Mouse (Mus musculus) intestine, postnatal 0 days (tissue): ENCODE measurements at regions not wholly inside any gene's neighbourhood (a gene's known extent, or its start where the extent isn't known, plus 50 kb on each side); places are given as distances from the start of the nearest gene placed in this dataset.

ENCODE experiments used
- ATAC-seq: fragments of 200-750 bp; cut with Nextera tagmentation; 2 replicates; pipeline ENCODE4 v1.8.0; 2017; ENCODE audit warnings: mild to moderate bottlenecking, moderate TSS enrichment, moderate library complexity
- H3K27ac ChIP-seq: fragments of 300-500 bp; sonication (generic); 2 replicates; pipeline ENCODE4 v1.5.1; 2014; ENCODE audit warnings: mild to moderate bottlenecking, low read depth, low read length, moderate library complexity
- H3K27me3 ChIP-seq: fragments of 300-500 bp; sonication (generic); replicated peaks from 2 replicates; pipeline ENCODE4 v1.6.1; 2014; ENCODE audit warnings: low read length, mixed read lengths; ENCODE audit not compliant: control insufficient read depth, insufficient read depth
- H3K36me3 ChIP-seq: fragments of 300-500 bp; sonication (generic); 2 replicates; pipeline ENCODE4 v1.6.1; 2014; ENCODE audit warnings: mild to moderate bottlenecking, moderate library complexity; ENCODE audit not compliant: control insufficient read depth, insufficient read depth
- H3K4me1 ChIP-seq: fragments of 300-500 bp; sonication (generic); replicated peaks from 2 replicates; pipeline ENCODE4 v1.6.1; 2014; ENCODE audit warnings: antibody characterized with exemption, low read length, mixed read lengths; ENCODE audit not compliant: control insufficient read depth, insufficient read depth
- H3K4me2 ChIP-seq: fragments of 300-500 bp; sonication (generic); replicated peaks from 2 replicates; pipeline ENCODE4 v1.6.1; 2014; ENCODE audit warnings: low read depth, mild to moderate bottlenecking, moderate library complexity
- H3K4me3 ChIP-seq: fragments of 300-500 bp; sonication (generic); 2 replicates; pipeline ENCODE4 v1.5.1; 2014; ENCODE audit warnings: low read depth, low read length
- H3K9ac ChIP-seq: fragments of 300-500 bp; sonication (generic); 2 replicates; pipeline ENCODE4 v1.6.1; 2014; ENCODE audit warnings: mild to moderate bottlenecking, low read depth, low read length
- H3K9me3 ChIP-seq: fragments of 300-500 bp; sonication (generic); 2 replicates; pipeline ENCODE4 v1.6.1; 2016; ENCODE audit warnings: mixed run types; ENCODE audit not compliant: control insufficient read depth
- CTCF ChIP-seq: sonication (generic); IDR thresholded peaks from 2 replicates; pipeline ENCODE4 v1.5.1; 2016; ENCODE audit warnings: low read depth, mild to moderate bottlenecking, control low read depth, antibody characterized with exemption, moderate library complexity
- WGBS: fragments of 180-500 bp; shearing (Covaris S2); extraction: QIAGEN DNeasy Blood & Tissue Kit; methylation state at CpG from one replicate; pipeline ENCODE4 v1.1.7; 2014; 5-methylcytosine and 5-hydroxymethylcytosine counted together

DNA sequence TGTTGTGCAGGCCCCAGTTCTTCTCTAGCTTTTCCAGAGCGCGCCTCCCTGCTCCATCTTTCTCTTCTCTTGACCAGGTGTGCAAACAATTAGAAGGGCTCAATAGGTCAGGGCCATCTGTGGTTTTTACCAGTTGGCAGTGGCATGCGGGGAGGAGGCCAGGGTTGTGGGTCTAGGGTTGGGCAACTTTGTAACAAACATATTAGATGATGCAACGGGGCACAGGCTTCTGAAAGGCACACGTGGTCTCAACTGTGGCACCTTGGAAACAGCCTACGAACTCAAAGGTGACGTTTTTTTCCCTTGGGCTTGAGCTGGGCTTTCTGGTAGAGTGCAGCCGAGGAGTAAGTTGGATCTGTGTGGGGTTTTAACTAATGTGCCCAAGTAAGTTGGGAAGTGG, 58.7 kb upstream of the Pcsk6 start:
- Histone ChIP-seq H3K4me2 (no peak overlapping the region), H3K4me3 (no peak overlapping the region), H3K4me1 (peaks cover 15% of the 10 kb centered on the region; the same call in 1 of the 2 replicates), H3K9me3 (no peaks in the 10 kb centered on the region), H3K9ac (no peak overlapping the region), H3K27ac (no peak overlapping the region), H3K36me3 (no peaks in the 10 kb centered on the region), H3K27me3 (no peaks in the 10 kb centered on the region)
- WGBS = 62% methylated on average over 8 of the region's 8 CpGs
- no peak for TF ChIP-seq CTCF
- ATAC-seq = peak; percentile 76

- Histone ChIP-seq H3K9ac (no peak overlapping the region), H3K27me3 (no peaks in the 10 kb centered on the region), H3K27ac (peak overlapping the region; percentile 28; the same call in 1 of the 2 replicates), H3K4me3 (no peak overlapping the region), H3K9me3 (no peaks in the 10 kb centered on the region), H3K36me3 (no peaks in the 10 kb centered on the region), H3K4me2 (peak overlapping the region; percentile 9; the same call in 1 of the 2 replicates), H3K4me1 (peaks cover 15% of the 10 kb centered on the region; the same call in 1 of the 2 replicates)
- peak; percentile 56 for ATAC-seq
- TF ChIP-seq CTCF = no peak
- 18% methylated on average over 11 of the region's 11 CpGs for WGBS
These were observed 57.9 kb upstream of the Pcsk6 start for GRCm38 (mm10) chr7:65803422-65804303.
